Mouse (Mus musculus) cerebellum, postnatal 10 days (tissue): ENCODE measurements at regions not wholly inside any gene's neighbourhood (a gene's known extent, or its start where the extent isn't known, plus 50 kb on each side); places are given as distances from the start of the nearest gene placed in this dataset.

ENCODE experiments used
- DNase-seq, 2 experiments: peaks; one replicate each; pipeline ENCODE4 v3.0.0; 2021; ENCODE audit warnings: mixed read lengths in 2 of 2

DNA sequence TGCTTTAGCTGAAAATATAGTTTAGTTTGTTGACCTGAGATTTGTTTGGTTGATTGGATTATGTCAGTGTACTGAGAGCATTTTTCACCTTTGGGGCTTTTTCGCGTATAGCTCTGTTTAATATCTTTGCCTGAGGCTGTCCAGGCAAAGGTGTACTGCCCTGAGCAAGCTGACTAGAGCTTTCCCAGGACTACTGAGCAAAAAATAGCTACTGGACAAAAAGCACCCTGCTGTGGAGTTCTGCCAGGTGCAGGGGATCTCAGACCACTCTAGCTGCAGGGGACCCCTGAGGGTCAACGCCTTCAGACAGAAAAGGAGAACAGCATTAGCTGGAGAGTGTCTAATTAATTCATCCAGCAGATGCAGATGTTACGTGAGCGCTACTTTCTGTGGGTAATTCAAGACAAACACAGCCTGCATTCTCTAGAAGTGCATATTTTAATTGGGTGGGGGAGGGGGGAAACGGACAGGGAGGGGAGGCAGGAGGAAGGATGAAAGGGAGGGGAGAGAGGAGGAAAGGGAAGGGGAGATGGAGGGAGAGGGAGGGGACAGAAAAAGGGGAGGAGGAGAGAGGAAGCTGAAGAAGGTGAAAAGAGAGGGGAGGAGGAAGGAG, 61.7 kb downstream of the Thnsl1 start:
- DNase-seq = no peak

DNA sequence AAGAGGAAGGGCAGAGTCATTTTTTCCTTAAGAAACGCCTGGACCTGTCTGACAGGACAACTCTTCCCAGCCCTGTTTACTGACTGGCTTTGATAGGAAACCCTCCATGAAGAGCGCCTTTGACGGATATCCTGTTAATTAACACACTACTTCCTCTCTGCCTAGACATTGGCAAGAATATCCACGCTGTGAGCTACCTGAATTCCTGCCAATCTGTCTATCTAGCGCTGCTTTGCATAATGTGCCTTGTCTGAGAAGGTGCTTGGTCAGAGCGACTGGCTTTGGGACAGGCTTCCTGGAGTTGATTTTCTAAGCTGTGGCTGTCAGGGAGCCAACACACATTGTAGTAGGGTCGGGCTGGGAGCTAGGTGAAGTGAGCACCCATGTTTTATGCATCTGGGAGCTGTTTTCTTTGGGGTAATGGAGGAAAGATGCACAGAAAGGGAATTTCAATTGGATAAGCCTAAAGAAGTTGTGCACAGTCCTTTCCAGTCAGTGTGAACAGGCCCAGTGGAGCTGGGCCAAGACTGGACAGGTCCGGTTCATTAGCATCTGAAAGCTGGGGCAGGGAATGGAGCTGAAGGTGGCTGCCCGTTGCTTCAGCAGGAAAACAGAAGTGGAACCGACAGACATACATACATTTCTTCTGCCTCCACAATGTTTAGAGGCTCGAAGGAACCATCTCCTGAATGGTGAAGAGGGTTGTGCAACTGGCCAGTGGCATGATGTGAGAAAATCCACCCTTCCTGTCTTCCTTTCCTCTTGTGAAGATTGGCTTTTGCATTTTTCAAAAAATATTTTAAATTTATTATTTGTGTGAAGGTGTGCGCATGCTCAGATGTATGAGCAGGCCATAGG, 64.7 kb downstream of the Thnsl1 start:
- peak; percentile 79 to 80 for DNase-seq

DNA sequence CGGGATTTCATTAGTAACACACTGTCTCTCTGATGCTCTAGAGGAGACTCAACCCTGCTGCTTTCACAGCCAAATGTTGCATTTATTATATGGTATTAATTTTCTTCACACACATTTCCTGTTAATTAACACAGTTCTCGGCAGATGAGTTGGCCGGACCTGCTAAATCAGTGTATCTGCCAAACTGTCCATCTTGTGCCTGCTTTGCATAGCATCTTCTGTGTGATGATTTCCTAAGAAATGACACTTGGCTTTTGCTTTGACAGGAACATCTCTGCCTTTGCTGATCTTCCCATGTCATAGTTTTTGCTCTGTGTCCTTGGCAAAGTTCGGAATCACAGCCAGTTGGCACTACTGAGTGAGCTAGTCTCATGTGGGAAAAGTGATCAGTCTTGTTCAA, 67.9 kb downstream of the Thnsl1 start:
- DNase-seq = no peak

DNA sequence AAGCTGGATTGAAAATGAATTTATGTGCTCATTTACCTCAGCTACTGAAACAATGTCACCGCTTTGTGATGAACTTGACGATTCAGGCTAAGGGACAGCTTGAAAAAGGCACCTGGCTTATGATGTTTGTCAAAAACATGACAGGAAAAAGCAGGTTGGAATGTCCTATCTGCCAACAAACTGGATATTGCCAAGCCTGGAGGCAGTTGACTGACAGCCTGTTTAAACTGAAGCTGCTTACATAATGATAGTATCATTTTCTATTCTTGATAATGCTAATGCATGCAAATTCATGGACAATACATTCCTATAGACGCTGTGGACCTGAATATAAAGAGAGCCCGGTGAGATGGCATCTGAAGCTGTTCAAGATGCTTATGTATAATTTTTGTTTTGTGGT, 69.8 kb downstream of the Thnsl1 start:
- DNase-seq = no peak

DNA sequence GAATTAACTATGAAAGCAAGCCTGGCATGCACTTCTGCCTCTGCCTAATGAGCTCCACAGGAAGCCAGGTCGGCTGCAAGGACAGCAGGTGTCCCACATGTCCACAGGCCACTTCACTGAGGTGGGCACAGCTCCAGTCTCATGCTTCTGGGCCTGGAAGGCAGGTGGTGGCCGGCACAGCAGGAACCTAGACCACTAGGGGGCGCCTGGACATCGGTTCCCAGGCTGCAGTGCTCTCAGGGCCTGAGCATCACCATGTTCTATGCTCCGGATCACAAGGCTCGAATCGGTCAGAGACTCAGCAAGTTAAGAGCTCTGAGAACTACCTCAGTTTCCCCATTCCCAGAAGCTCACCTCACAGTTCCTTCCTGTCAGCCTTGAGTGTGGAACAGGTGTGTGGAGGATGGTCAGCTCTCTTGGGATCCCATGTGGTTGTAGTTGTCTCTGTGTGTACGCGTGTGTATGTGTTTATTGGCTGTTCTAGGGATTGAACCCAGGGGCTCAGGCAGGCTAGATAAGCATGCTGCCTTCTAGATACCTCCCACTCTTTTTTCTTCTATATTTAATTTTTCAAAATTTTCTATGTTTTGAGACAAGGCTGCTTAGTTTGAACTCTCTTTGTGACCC, 75.4 kb downstream of the Thnsl1 start:
- peak; percentile 96 to 97 for DNase-seq

DNA sequence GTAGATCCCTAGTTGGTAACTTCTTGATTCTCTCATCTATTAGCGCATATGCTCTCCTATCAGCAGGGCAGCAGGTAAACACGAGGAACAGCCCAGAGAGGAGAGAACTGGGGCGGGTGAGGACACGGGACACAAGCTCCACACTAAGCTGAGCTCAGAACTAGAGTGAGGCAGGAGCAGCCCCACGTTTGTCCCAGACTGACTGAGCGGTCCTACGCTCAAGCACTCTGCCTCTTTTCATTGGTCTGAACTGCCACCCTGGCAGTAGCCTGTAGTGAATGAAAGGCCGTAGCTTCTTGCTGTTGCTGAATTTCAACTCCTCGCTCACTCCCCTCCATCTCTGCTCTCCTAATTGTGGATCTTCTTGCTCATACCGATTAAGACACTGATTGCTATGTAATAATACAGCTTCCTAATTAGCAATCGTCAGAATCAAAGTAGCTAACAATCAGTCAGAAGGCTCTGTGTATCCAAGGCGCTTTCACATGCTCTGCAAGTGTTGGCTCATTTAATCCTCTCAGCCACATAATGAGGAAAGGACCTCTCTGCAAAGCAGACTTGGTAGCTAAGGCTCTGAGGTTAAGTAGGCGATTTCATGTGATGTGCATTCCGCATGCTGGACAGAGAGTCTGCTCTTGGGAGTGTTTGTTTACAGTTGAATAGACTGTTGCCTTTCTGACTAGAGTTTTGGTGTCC, 77.1 kb downstream of the Thnsl1 start:
- no peak for DNase-seq

DNA sequence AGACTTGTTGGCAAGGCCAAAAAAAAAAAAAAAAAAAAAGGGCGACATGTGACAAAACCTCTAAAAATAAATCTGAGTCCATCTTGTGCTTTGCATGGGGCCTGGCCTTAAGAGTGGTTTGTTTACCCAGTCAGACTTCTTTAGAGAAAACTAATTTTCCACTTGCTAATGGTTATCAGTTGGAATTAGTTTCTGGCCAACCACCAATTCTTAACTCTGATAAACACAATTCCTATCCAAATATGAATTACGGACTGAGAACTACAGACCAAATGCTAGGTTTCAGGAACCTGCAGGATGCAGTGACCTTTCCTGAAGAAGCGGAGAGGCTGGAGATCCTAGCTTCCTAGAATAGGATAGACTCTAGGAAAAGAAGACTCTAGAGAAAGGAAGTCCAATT, 79.4 kb downstream of the Thnsl1 start:
- no peak for DNase-seq

DNA sequence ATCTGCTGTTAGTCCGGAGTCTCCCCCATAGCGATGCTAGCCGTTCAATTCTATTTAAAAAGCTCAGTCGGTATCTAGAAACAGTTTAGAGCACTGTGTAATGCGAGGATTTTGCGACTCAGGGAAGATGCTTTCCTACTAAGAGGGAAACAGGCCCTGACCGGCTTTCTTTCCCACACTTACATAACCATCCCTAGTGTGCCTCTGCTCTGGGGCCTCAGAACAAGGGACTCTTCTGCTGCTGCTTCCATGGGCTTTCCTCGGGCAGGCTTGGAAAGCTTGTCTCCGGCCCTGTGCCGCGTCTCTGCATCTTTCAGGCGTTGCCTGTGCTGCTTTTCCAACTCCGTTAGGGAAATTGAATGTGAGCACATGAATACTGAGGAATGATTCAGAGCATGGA, 79.6 kb upstream of the Gpr158 start:
- no peak for DNase-seq

DNA sequence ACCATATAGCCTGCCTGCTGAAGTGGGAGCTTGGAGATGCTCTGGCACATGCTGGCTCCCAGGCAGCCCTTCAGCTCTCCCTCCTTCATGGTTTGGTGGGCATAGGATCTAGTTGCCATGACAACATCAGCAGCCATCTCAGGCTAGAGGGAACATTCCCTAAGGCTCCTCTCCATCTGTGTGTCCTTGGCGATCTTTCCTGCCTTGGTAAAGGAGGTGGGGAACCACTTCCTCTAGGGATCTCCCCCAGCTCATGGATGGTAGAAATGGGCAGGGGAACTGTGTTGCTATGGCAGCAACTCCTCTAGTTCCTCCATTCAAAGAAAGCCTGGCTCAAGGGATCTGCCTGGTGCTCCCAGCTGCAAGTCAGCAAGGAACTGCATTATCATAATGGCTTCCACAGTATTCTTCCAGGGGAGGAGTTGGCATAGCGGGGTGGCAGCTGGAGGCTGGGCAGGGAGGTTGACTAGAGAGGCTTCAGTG, 74.6 kb upstream of the Gpr158 start:
- DNase-seq = peak; percentile 82 to 84

DNA sequence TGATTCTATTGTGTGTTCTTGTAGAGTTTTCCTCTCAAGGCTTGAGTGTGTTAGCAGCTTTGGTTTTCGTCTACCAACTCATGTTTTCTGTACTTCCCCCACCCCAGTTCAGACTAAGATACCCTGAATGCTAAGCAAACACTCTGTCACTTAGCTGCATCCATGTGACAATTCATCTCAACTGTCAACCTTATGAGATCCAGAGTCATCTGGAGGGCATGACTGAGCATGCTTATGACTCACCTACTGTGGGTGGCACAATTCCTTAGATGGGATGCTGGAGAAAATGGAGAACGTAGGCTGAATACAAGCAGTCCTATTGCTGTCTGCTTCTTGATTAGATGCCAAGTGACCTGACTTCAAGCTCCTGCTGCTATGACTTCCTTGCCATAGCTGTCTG, 73.3 kb upstream of the Gpr158 start:
- no peak for DNase-seq

DNA sequence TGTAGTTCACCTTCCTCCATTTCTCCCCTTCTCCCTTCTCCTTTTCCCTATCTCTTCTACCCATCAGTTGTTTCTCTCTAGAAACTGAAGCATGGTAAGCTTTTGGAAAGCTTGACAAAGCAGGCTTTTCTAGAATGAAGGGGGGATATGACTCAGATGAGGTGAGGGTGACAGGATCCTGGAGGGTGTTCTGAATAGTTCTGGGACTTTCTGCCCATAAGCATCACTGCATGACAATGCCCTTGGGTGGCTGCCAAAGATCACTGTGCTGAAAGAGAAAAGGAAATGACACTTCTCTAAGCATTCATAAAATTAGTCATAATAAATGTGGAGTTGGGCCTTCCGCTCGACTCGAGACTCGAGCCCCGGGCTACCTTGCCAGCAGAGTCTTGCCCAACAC, 67.7 kb upstream of the Gpr158 start:
- DNase-seq = peak; percentile 48 to 57
